ENCODE assay signal across 8 mouse cellular contexts in the genomic region with DNA sequence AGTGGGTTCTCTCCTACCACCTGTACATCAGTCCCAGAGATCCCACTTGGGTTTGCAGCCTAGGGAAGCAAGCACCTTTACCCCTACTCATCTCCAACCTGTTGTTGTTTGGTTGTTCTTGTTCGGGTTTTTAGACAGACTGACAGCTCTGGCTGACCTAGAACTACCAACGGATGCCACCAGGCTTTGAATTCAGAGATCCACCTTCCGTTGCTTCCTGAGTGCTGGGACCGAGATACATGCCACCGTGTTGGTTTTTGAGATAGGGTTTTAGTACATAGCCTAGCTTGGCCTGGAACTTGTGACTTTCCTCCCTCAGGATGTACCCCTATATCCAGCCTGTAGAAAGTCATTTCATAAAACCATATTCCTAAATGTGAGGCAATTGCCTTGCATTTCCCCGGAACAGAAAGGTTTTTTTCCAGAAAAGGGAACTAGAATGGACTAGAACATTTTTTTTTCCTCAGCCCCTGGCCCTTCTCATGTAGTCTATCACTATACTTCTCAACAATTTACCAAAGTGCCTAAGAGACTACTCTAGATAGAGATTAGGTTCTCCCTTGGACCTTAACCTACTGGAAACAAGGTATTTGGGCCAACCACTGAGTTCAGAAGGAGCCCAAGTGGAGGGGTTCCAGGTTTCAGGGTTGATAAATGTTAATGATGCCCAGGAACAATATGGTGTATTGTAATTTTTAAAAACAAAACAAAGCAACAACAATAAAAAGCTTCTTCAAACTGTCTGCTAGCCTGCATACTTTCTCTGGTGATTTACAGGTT. TPM values are rescaled to one million over a fixed set of nuclear protein-coding genes. Genes with fewer than 3 reads are reported as not detected.
DNase-seq lines count a peak whose midpoint lies in the region; ATAC-seq and TF ChIP-seq lines count a peak whose summit lies in the region.

No protein-coding gene starts in this region.

- TF ChIP-seq EP300 in stomach, postnatal 0 days (optimal IDR thresholded peaks at IDR 0.05): no peak

- no peaks in the 10 kb centered on the region for H3K36me3 ChIP-seq in neural tube, embryonic 11.5 days (ENCODE audit: control insufficient read depth, insufficient read depth, low read length)
- H3K36me3 ChIP-seq in liver, embryonic 12.5 days: peaks cover 27% of the 10 kb centered on the region
- H3K36me3 ChIP-seq in stomach, postnatal 0 days (ENCODE audit: control insufficient read depth, insufficient read depth, low read length): no peaks in the 10 kb centered on the region

- H3K27ac ChIP-seq in neural tube, embryonic 11.5 days (ENCODE audit: low read depth, low read length): no peak overlapping the region
- peak overlapping the region; percentile 97 for H3K27ac ChIP-seq in liver, embryonic 12.5 days
- peak overlapping the region; percentile 56; the same call in 1 of the 2 replicates for H3K27ac ChIP-seq in stomach, postnatal 0 days (replicated peaks)

- peak; percentile 61 for DNase-seq in cerebellum, adult 9-11 months
- no peak for DNase-seq in cerebellum, adult 11 months
- DNase-seq in neural tube, embryonic 11.5 days (ENCODE audit: low spot score): no peak
- DNase-seq in neural tube, embryonic 10.5 days (ENCODE audit: extremely low spot score, low spot score): no peak
- DNase-seq in stomach, postnatal 0 days (ENCODE audit: low spot score): no peak
- no peak for DNase-seq in retina, postnatal 1 day
- no peak for DNase-seq in urinary bladder, postnatal 4 days (ENCODE audit: low spot score in 2 of 2)

- no peaks in the 10 kb centered on the region for H3K27me3 ChIP-seq in neural tube, embryonic 11.5 days (ENCODE audit: control insufficient read depth, insufficient read depth, low read length)
- no peaks in the 10 kb centered on the region for H3K27me3 ChIP-seq in liver, embryonic 12.5 days (replicated peaks)
- no peaks in the 10 kb centered on the region for H3K27me3 ChIP-seq in stomach, postnatal 0 days (ENCODE audit: control insufficient read depth, insufficient read depth, low read length)

- no peak for TF ChIP-seq CTCF in stomach, postnatal 0 days (IDR thresholded peaks at IDR 0.05; ENCODE audit: low read depth)

- H3K4me3 ChIP-seq in neural tube, embryonic 11.5 days (ENCODE audit: low read depth, low read length): peak overlapping the region; percentile 27
- H3K4me3 ChIP-seq in liver, embryonic 12.5 days: peak overlapping the region; percentile 76
- H3K4me3 ChIP-seq in stomach, postnatal 0 days (ENCODE audit: low read depth, low read length): peak overlapping the region; percentile 76

- no peaks in the 10 kb centered on the region for H3K9me3 ChIP-seq in neural tube, embryonic 11.5 days (ENCODE audit: control insufficient read depth, low read length)
- no peaks in the 10 kb centered on the region for H3K9me3 ChIP-seq in liver, embryonic 12.5 days (replicated peaks)
- H3K9me3 ChIP-seq in stomach, postnatal 0 days (ENCODE audit: control insufficient read depth, low read length): no peaks in the 10 kb centered on the region

- H3K4me1 ChIP-seq in neural tube, embryonic 11.5 days (ENCODE audit: control insufficient read depth, insufficient read depth, low read length): peaks cover 9% of the 10 kb centered on the region
- H3K4me1 ChIP-seq in liver, embryonic 12.5 days: peaks cover 48% of the 10 kb centered on the region
- H3K4me1 ChIP-seq in stomach, postnatal 0 days (replicated peaks; ENCODE audit: control insufficient read depth, insufficient read depth): peaks cover 3% of the 10 kb centered on the region

- ATAC-seq in neural tube, embryonic 11.5 days (ENCODE audit: insufficient read depth, low FRiP score, low TSS enrichment): no peak
- ATAC-seq in liver, embryonic 12.5 days: no peak
- no peak for ATAC-seq in stomach, postnatal 0 days (ENCODE audit: low FRiP score, low TSS enrichment)

- 79% methylated on average over 6 of the region's 6 CpGs for WGBS in neural tube, embryonic 11.5 days
- WGBS in liver, embryonic 12.5 days (ENCODE audit: insufficient replicate concordance): 54% methylated on average over 6 of the region's 6 CpGs
- WGBS in stomach, postnatal 0 days: 77% methylated on average over 6 of the region's 6 CpGs

- H3K4me2 ChIP-seq in neural tube, embryonic 11.5 days (ENCODE audit: low read depth): peak overlapping the region; percentile 55
- H3K4me2 ChIP-seq in liver, embryonic 12.5 days: peak overlapping the region; percentile 83
- H3K4me2 ChIP-seq in stomach, postnatal 0 days (replicated peaks; ENCODE audit: low read depth): peak overlapping the region; percentile 74

- no peak overlapping the region for H3K9ac ChIP-seq in neural tube, embryonic 11.5 days (ENCODE audit: low read length)
- H3K9ac ChIP-seq in liver, embryonic 12.5 days: peak overlapping the region; percentile 96
- H3K9ac ChIP-seq in stomach, postnatal 0 days (ENCODE audit: low read length): peak overlapping the region; percentile 52

RNA-seq across cellular contexts. Expression of a gene that starts 0.8 kb away (rescaled TPM):
- polyA plus RNA-seq in neural tube, embryonic 11.5 days (2014; fragmentation: Nextera tagmentation; extraction: Ambion mirVana): 30.3 and 34.4 TPM in 2 replicates
- polyA plus RNA-seq in liver, embryonic 12.5 days (2016; fragmentation: Nextera tagmentation; extraction: Ambion mirVana): 18.7 and 20.2 TPM in 2 replicates
- 8.3 and 9.1 TPM in 2 replicates for polyA plus RNA-seq in stomach, postnatal 0 days (2015; fragmentation: Nextera tagmentation; extraction: Ambion mirVana)

RNA-seq across cellular contexts. Expression of a gene that starts 1.5 kb away (rescaled TPM):
- polyA plus RNA-seq in neural tube, embryonic 11.5 days (2014; fragmentation: Nextera tagmentation; extraction: Ambion mirVana): 1,827 and 1,865 TPM in 2 replicates
- polyA plus RNA-seq in liver, embryonic 12.5 days (2016; fragmentation: Nextera tagmentation; extraction: Ambion mirVana): 816 and 835 TPM in 2 replicates
- polyA plus RNA-seq in stomach, postnatal 0 days (2015; fragmentation: Nextera tagmentation; extraction: Ambion mirVana): 1,343 and 1,357 TPM in 2 replicates

RNA-seq across cellular contexts. Expression of a gene that starts 16.8 kb away (rescaled TPM):
- polyA plus RNA-seq in neural tube, embryonic 11.5 days (2014; fragmentation: Nextera tagmentation; extraction: Ambion mirVana): 122 and 124 TPM in 2 replicates
- 187 and 200 TPM in 2 replicates for polyA plus RNA-seq in liver, embryonic 12.5 days (2016; fragmentation: Nextera tagmentation; extraction: Ambion mirVana)
- 119 and 126 TPM in 2 replicates for polyA plus RNA-seq in stomach, postnatal 0 days (2015; fragmentation: Nextera tagmentation; extraction: Ambion mirVana)

RNA-seq across cellular contexts. Expression of a gene that starts 48.5 kb away (rescaled TPM):
- 1.3 and 1.5 TPM in 2 replicates for polyA plus RNA-seq in neural tube, embryonic 11.5 days (2014; fragmentation: Nextera tagmentation; extraction: Ambion mirVana)
- polyA plus RNA-seq in liver, embryonic 12.5 days (2016; fragmentation: Nextera tagmentation; extraction: Ambion mirVana): 48.9 and 50.1 TPM in 2 replicates
- polyA plus RNA-seq in stomach, postnatal 0 days (2015; fragmentation: Nextera tagmentation; extraction: Ambion mirVana): 2.3 and 2.8 TPM in 2 replicates

RNA-seq across cellular contexts. Expression of a gene that starts 54.8 kb away (rescaled TPM):
- 0.58 and 0.72 TPM in 2 replicates for polyA plus RNA-seq in neural tube, embryonic 11.5 days (2014; fragmentation: Nextera tagmentation; extraction: Ambion mirVana)
- 0.31 and 0.44 TPM in 2 replicates for polyA plus RNA-seq in liver, embryonic 12.5 days (2016; fragmentation: Nextera tagmentation; extraction: Ambion mirVana)
- polyA plus RNA-seq in stomach, postnatal 0 days (2015; fragmentation: Nextera tagmentation; extraction: Ambion mirVana): 12.7 and 14.6 TPM in 2 replicates
